Mouse (Mus musculus) heart, embryonic 16.5 days (tissue): ENCODE measurements around the gene Batf. TPM values are rescaled to one million over a fixed set of nuclear protein-coding genes. Genes with fewer than 3 reads are reported as not detected.
A peak's percentile ranks its signal among the peaks of the same experiment; 100 is the strongest.

Experiments used
- ATAC-seq: fragments of 200-750 bp; cut with Nextera tagmentation; replicated peaks from 2 replicates; pipeline ENCODE4 v1.8.0; 2017; ENCODE audit warnings: moderate number of reproducible peaks; ENCODE audit not compliant: insufficient read depth, low FRiP score; ENCODE audit errors: extremely low read depth
- H3K27ac ChIP-seq: fragments of 300-500 bp; sonication (generic); 2 replicates; pipeline ENCODE4 v1.5.1; 2014; ENCODE audit warnings: mild to moderate bottlenecking, low read length, control low read depth, moderate library complexity
- H3K27me3 ChIP-seq: fragments of 300-500 bp; sonication (generic); 2 replicates; pipeline ENCODE4 v1.6.1; 2014; ENCODE audit warnings: low read length, mixed read lengths; ENCODE audit not compliant: control insufficient read depth, insufficient read depth
- H3K36me3 ChIP-seq: fragments of 300-500 bp; sonication (generic); 2 replicates; pipeline ENCODE4 v1.6.1; 2014; ENCODE audit not compliant: control insufficient read depth, insufficient read depth
- H3K4me1 ChIP-seq: fragments of 300-500 bp; sonication (generic); 2 replicates; pipeline ENCODE4 v1.6.1; 2014; ENCODE audit warnings: low read length, mixed read lengths; ENCODE audit not compliant: control insufficient read depth, insufficient read depth
- H3K4me2 ChIP-seq: fragments of 300-500 bp; sonication (generic); 2 replicates; pipeline ENCODE4 v1.6.1; 2014; ENCODE audit warnings: low read depth, mild to moderate bottlenecking, control low read depth, low read length
- H3K4me3 ChIP-seq: fragments of 300-500 bp; sonication (generic); 2 replicates; pipeline ENCODE4 v1.5.1; 2014; ENCODE audit warnings: mild to moderate bottlenecking, control low read depth, low read length
- H3K9ac ChIP-seq: fragments of 300-500 bp; sonication (generic); 2 replicates; pipeline ENCODE4 v1.6.1; 2014; ENCODE audit warnings: low read length, control low read depth
- H3K9me3 ChIP-seq: fragments of 300-500 bp; sonication (generic); replicated peaks from 2 replicates; pipeline ENCODE4 v1.6.1; 2016; ENCODE audit warnings: low read length; ENCODE audit not compliant: control insufficient read depth
- WGBS: fragments of 180-500 bp; shearing (Covaris S2); extraction: QIAGEN DNeasy Blood & Tissue Kit; methylation state at CpG from one replicate; pipeline ENCODE4 v1.1.7; 2014; 5-methylcytosine and 5-hydroxymethylcytosine counted together
- polyA plus RNA-seq: library from polyadenylated mRNA; unstranded; fragments of >200 nt; fragmentation: Nextera tagmentation; extraction: Ambion mirVana; gene quantifications from 2 replicates; pipeline ENCODE4 v1.2.1, GENCODE M21; 2015

The Batf gene
- polyA plus RNA-seq, 1 experiment from 2014 or later, result 6.8 TPM

GRCm38 (mm10) chr12:85670080-85670479 is 16.4 kb upstream of the Batf start:
- Histone ChIP-seq H3K4me3 (no peak overlapping the region), H3K4me1 (peaks cover 2% of the 10 kb centered on the region; the same call in 1 of the 2 replicates), H3K9me3 (peaks cover 3% of the 10 kb centered on the region; the same call in 1 of the 2 replicates), H3K4me2 (no peak overlapping the region), H3K36me3 (no peaks in the 10 kb centered on the region), H3K27me3 (no peaks in the 10 kb centered on the region), H3K9ac (no peak overlapping the region), H3K27ac (no peak overlapping the region)
- WGBS, result 48% methylated on average over 3 of the region's 3 CpGs
- no peak for ATAC-seq

GRCm38 (mm10) chr12:85673914-85674313 is 12.6 kb upstream of the Batf start:
- H3K36me3 ChIP-seq, result no peaks in the 10 kb centered on the region
- no peak overlapping the region for H3K4me2 ChIP-seq
- H3K27ac ChIP-seq, result no peak overlapping the region
- H3K27me3 ChIP-seq, result no peaks in the 10 kb centered on the region
- no peaks in the 10 kb centered on the region for H3K4me1 ChIP-seq
- H3K4me3 ChIP-seq, result no peak overlapping the region
- no peak for ATAC-seq
- H3K9me3 ChIP-seq, result peaks cover 5% of the 10 kb centered on the region; the same call in 1 of the 2 replicates
- no peak overlapping the region for H3K9ac ChIP-seq
- 81% methylated on average over 8 of the region's 8 CpGs for WGBS

- 72% methylated on average over 5 of the region's 5 CpGs for WGBS
- peaks cover 2% of the 10 kb centered on the region; the same call in 1 of the 2 replicates for H3K9me3 ChIP-seq
- no peak overlapping the region for H3K4me2 ChIP-seq
- ATAC-seq, result no peak
- no peak overlapping the region for H3K27ac ChIP-seq
- no peaks in the 10 kb centered on the region for H3K4me1 ChIP-seq
- no peak overlapping the region for H3K9ac ChIP-seq
- H3K27me3 ChIP-seq, result no peaks in the 10 kb centered on the region
- H3K36me3 ChIP-seq, result no peaks in the 10 kb centered on the region
- no peak overlapping the region for H3K4me3 ChIP-seq
Measured at GRCm38 (mm10) chr12:85679117-85679516, 7.4 kb upstream of the Batf start.

GRCm38 (mm10) chr12:85679808-85680207 is 6.7 kb upstream of the Batf start:
- 59% methylated on average over 1 of the region's 2 CpGs for WGBS
- Histone ChIP-seq H3K27me3 (no peaks in the 10 kb centered on the region), H3K27ac (no peak overlapping the region), H3K36me3 (no peaks in the 10 kb centered on the region), H3K4me3 (no peak overlapping the region), H3K4me2 (no peak overlapping the region), H3K4me1 (peaks cover 3% of the 10 kb centered on the region; the same call in 1 of the 2 replicates), H3K9ac (no peak overlapping the region), H3K9me3 (peaks cover 2% of the 10 kb centered on the region; the same call in 1 of the 2 replicates)
- ATAC-seq, result no peak

GRCm38 (mm10) chr12:85682328-85682727 is 4.1 kb upstream of the Batf start:
- H3K27ac ChIP-seq, result no peak overlapping the region
- ATAC-seq, result no peak
- H3K36me3 ChIP-seq, result no peaks in the 10 kb centered on the region
- 44% methylated on average over 2 of the region's 2 CpGs for WGBS
- peaks cover 2% of the 10 kb centered on the region; the same call in 1 of the 2 replicates for H3K9me3 ChIP-seq
- H3K4me2 ChIP-seq, result no peak overlapping the region
- peaks cover 19% of the 10 kb centered on the region for H3K4me1 ChIP-seq
- H3K27me3 ChIP-seq, result no peaks in the 10 kb centered on the region
- no peak overlapping the region for H3K9ac ChIP-seq
- no peak overlapping the region for H3K4me3 ChIP-seq

GRCm38 (mm10) chr12:85684411-85685275 is 1.8 kb upstream of the Batf start:
- Histone ChIP-seq H3K36me3 (no peaks in the 10 kb centered on the region), H3K27me3 (no peaks in the 10 kb centered on the region), H3K4me1 (peaks cover 19% of the 10 kb centered on the region), H3K9ac (no peak overlapping the region), H3K4me2 (no peak overlapping the region), H3K4me3 (no peak overlapping the region), H3K27ac (peak overlapping the region; percentile 36; the same call in 1 of the 2 replicates), H3K9me3 (no peaks in the 10 kb centered on the region; the same call in 1 of the 2 replicates)
- WGBS, result 49% methylated on average over 16 of the region's 16 CpGs
- ATAC-seq, result peak; percentile 11; the same call in 1 of the 2 replicates

GRCm38 (mm10) chr12:85687217-85687533 is 706 bp downstream of the Batf start:
- Histone ChIP-seq H3K36me3 (no peaks in the 10 kb centered on the region), H3K9ac (no peak overlapping the region; the same call in 1 of the 2 replicates)
- 66% methylated on average over 7 of the region's 7 CpGs for WGBS

GRCm38 (mm10) chr12:85687846-85688245 is 1.4 kb downstream of the Batf start:
- peaks cover 22% of the 10 kb centered on the region for H3K4me1 ChIP-seq
- no peak overlapping the region for H3K4me3 ChIP-seq
- H3K27ac ChIP-seq, result no peak overlapping the region
- H3K27me3 ChIP-seq, result no peaks in the 10 kb centered on the region
- no peaks in the 10 kb centered on the region for H3K36me3 ChIP-seq
- no peaks in the 10 kb centered on the region for H3K9me3 ChIP-seq
- no peak overlapping the region for H3K9ac ChIP-seq
- ATAC-seq, result no peak
- H3K4me2 ChIP-seq, result no peak overlapping the region
- 59% methylated on average over 6 of the region's 6 CpGs for WGBS

More at GRCm38 (mm10) chr12:85687217-85687533, 706 bp downstream of the Batf start:
- no peaks in the 10 kb centered on the region; the same call in 1 of the 2 replicates for H3K9me3 ChIP-seq
- H3K4me1 ChIP-seq, result peaks cover 22% of the 10 kb centered on the region
- H3K27me3 ChIP-seq, result no peaks in the 10 kb centered on the region
- H3K4me2 ChIP-seq, result peak overlapping the region; percentile 57
- ATAC-seq, result no peak
- peak overlapping the region; percentile 45 for H3K4me3 ChIP-seq
- H3K27ac ChIP-seq, result no peak overlapping the region

- Histone ChIP-seq H3K4me1 (peaks cover 6% of the 10 kb centered on the region; the same call in 1 of the 2 replicates), H3K9me3 (no peaks in the 10 kb centered on the region), H3K27ac (no peak overlapping the region), H3K9ac (no peak overlapping the region), H3K27me3 (no peaks in the 10 kb centered on the region), H3K4me2 (no peak overlapping the region), H3K4me3 (no peak overlapping the region), H3K36me3 (no peaks in the 10 kb centered on the region)
- 95% methylated on average over 2 of the region's 2 CpGs for WGBS
- ATAC-seq, result no peak
Measured at GRCm38 (mm10) chr12:85695787-85696186, 9.3 kb downstream of the Batf start.
